Mouse (Mus musculus): ENCODE measurements around the gene Rbpj. TPM values are rescaled to one million over a fixed set of nuclear protein-coding genes. Genes with fewer than 3 reads are reported as not detected.

Gene Rbpj
- total RNA-seq, 2 experiments from 2014 or later: 20.3 to 25.8 TPM

GRCm38 (mm10) chr5:53468366-53468765, 2.4 kb downstream of the Rbpj start:
- DNase-seq (ENCODE audit: low spot score in 2 of 2): no peak

GRCm38 (mm10) chr5:53469098-53469776, 3.3 kb downstream of the Rbpj start:
- no peak for DNase-seq (ENCODE audit: low spot score in 2 of 2)

GRCm38 (mm10) chr5:53469777-53470131, 3.8 kb downstream of the Rbpj start:
- DNase-seq (ENCODE audit: low spot score in 2 of 2): no peak

- DNase-seq (ENCODE audit: low spot score in 2 of 2): no peak
These were observed 4.5 kb downstream of the Rbpj start for GRCm38 (mm10) chr5:53470141-53471079.

- no peak for DNase-seq (ENCODE audit: low spot score in 2 of 2)
These were observed 6.5 kb downstream of the Rbpj start for GRCm38 (mm10) chr5:53472485-53472884.

GRCm38 (mm10) chr5:53479161-53479560, 13.2 kb downstream of the Rbpj start:
- DNase-seq (ENCODE audit: low spot score in 2 of 2): no peak

GRCm38 (mm10) chr5:53479891-53480290, 13.9 kb downstream of the Rbpj start:
- no peak for DNase-seq (ENCODE audit: low spot score in 2 of 2)

- no peak for DNase-seq (ENCODE audit: low spot score in 2 of 2)
These were observed 15.1 kb downstream of the Rbpj start for GRCm38 (mm10) chr5:53481021-53481420.

GRCm38 (mm10) chr5:53485069-53485628, 19.2 kb downstream of the Rbpj start:
- DNase-seq (ENCODE audit: low spot score in 2 of 2): no peak

- no peak for DNase-seq (ENCODE audit: low spot score in 2 of 2)
These were observed 20.1 kb downstream of the Rbpj start for GRCm38 (mm10) chr5:53485934-53486475.

GRCm38 (mm10) chr5:53486966-53487592, 21.1 kb downstream of the Rbpj start:
- no peak for DNase-seq (ENCODE audit: low spot score in 2 of 2)

GRCm38 (mm10) chr5:53490697-53491099, 24.7 kb downstream of the Rbpj start:
- no peak for DNase-seq (ENCODE audit: low spot score in 2 of 2)

- DNase-seq (ENCODE audit: low spot score in 2 of 2): no peak
These were observed 27.8 kb downstream of the Rbpj start for GRCm38 (mm10) chr5:53493756-53494155.

GRCm38 (mm10) chr5:53494536-53495159, 28.7 kb downstream of the Rbpj start:
- no peak for DNase-seq (ENCODE audit: low spot score in 2 of 2)

- no peak for DNase-seq (ENCODE audit: low spot score in 2 of 2)
These were observed 31.0 kb downstream of the Rbpj start for GRCm38 (mm10) chr5:53496846-53497549.

GRCm38 (mm10) chr5:53499571-53499970, 33.6 kb downstream of the Rbpj start:
- no peak for DNase-seq (ENCODE audit: low spot score in 2 of 2)

- no peak for DNase-seq (ENCODE audit: low spot score in 2 of 2)
These were observed 34.7 kb downstream of the Rbpj start for GRCm38 (mm10) chr5:53500509-53501145.

GRCm38 (mm10) chr5:53503261-53503660, 37.3 kb downstream of the Rbpj start:
- no peak for DNase-seq (ENCODE audit: low spot score in 2 of 2)

- no peak for DNase-seq (ENCODE audit: low spot score in 2 of 2)
These were observed 39.8 kb downstream of the Rbpj start for GRCm38 (mm10) chr5:53505751-53506150.

- DNase-seq (ENCODE audit: low spot score in 2 of 2): no peak
These were observed 41.4 kb downstream of the Rbpj start for GRCm38 (mm10) chr5:53507371-53507770.
